Mouse (Mus musculus): ENCODE data around the gene 4931429L15Rik.
A peak's percentile ranks its signal among the peaks of the same experiment; 100 is the strongest.
"Not testable (repeated sequence)": the region's sequence is repeated elsewhere in the genome, so short reads cannot be mapped to it uniquely, and the experiment has no call there.

4931429L15Rik gene

GRCm38 (mm10) chr9:46319886-46320285 is at the start of gene 4931429L15Rik:
4931429L15Rik (minus strand) TSS chr9:46319986.
- DNase-seq = not testable (repeated sequence)

- no peak for DNase-seq
Measured at GRCm38 (mm10) chr9:46362459-46362858, 42.7 kb upstream of the 4931429L15Rik start.

- no peak for DNase-seq
Measured at GRCm38 (mm10) chr9:46361461-46362111, 41.8 kb upstream of the 4931429L15Rik start.

- peak; percentile 55 to 63 for DNase-seq
Measured at GRCm38 (mm10) chr9:46353992-46354391, 34.2 kb upstream of the 4931429L15Rik start.

- no peak for DNase-seq
Measured at GRCm38 (mm10) chr9:46353330-46353724, 33.5 kb upstream of the 4931429L15Rik start.

GRCm38 (mm10) chr9:46352651-46353329 is 33.0 kb upstream of the 4931429L15Rik start:
- DNase-seq = no peak

- no peak for DNase-seq
Measured at GRCm38 (mm10) chr9:46350451-46350981, 30.7 kb upstream of the 4931429L15Rik start.

GRCm38 (mm10) chr9:46345887-46346665 is 26.3 kb upstream of the 4931429L15Rik start:
- no peak for DNase-seq

GRCm38 (mm10) chr9:46339051-46339652 is 19.4 kb upstream of the 4931429L15Rik start:
- DNase-seq = no peak

GRCm38 (mm10) chr9:46338384-46338783 is 18.6 kb upstream of the 4931429L15Rik start:
- no peak for DNase-seq

- DNase-seq = peak in 1 of 2 experiments; percentile 39
Measured at GRCm38 (mm10) chr9:46337852-46338291, 18.1 kb upstream of the 4931429L15Rik start.

GRCm38 (mm10) chr9:46337331-46337730 is 17.5 kb upstream of the 4931429L15Rik start:
- DNase-seq = no peak

GRCm38 (mm10) chr9:46336294-46336693 is 16.5 kb upstream of the 4931429L15Rik start:
- DNase-seq = not testable (repeated sequence)

- DNase-seq = no peak
Measured at GRCm38 (mm10) chr9:46335461-46335995, 15.7 kb upstream of the 4931429L15Rik start.

GRCm38 (mm10) chr9:46334471-46335025 is 14.8 kb upstream of the 4931429L15Rik start:
- DNase-seq = no peak

- no peak for DNase-seq
Measured at GRCm38 (mm10) chr9:46331301-46331700, 11.5 kb upstream of the 4931429L15Rik start.

- no peak for DNase-seq
Measured at GRCm38 (mm10) chr9:46330586-46330895, 10.8 kb upstream of the 4931429L15Rik start.

GRCm38 (mm10) chr9:46329801-46330585 is 10.2 kb upstream of the 4931429L15Rik start:
- no peak for DNase-seq

GRCm38 (mm10) chr9:46329250-46329648 is 9.5 kb upstream of the 4931429L15Rik start:
- DNase-seq = peak; percentile 48 to 65

- DNase-seq = peak; percentile 62 to 74
Measured at GRCm38 (mm10) chr9:46328572-46329249, 8.9 kb upstream of the 4931429L15Rik start.

Measured in kidney, postnatal 4 days (tissue).